Mouse (Mus musculus) thymus, postnatal 14 days (tissue): ENCODE data around the gene Lemd1.
"Not testable (repeated sequence)": the region's sequence is repeated elsewhere in the genome, so short reads cannot be mapped to it uniquely, and the experiment has no call there.

Experiments used
- DNase-seq: peaks from one replicate; pipeline ENCODE4 v3.0.0; 2021

Gene Lemd1

GRCm38 (mm10) chr1:132261058-132261457 lies 69.8 kb downstream of the Lemd1 start:
- DNase-seq, result peak; percentile 15

GRCm38 (mm10) chr1:132263618-132264017 lies 72.4 kb downstream of the Lemd1 start:
- no peak for DNase-seq

GRCm38 (mm10) chr1:132264577-132264976 lies 73.3 kb downstream of the Lemd1 start:
- no peak for DNase-seq

- DNase-seq, result no peak
Measured at GRCm38 (mm10) chr1:132265211-132265859, 74.1 kb downstream of the Lemd1 start.

- no peak for DNase-seq
Measured at GRCm38 (mm10) chr1:132265936-132266335, 74.7 kb downstream of the Lemd1 start.

- no peak for DNase-seq
Measured at GRCm38 (mm10) chr1:132266791-132267557, 75.7 kb downstream of the Lemd1 start.

GRCm38 (mm10) chr1:132267959-132268358 lies 76.7 kb downstream of the Lemd1 start:
- no peak for DNase-seq

GRCm38 (mm10) chr1:132268418-132269060 lies 77.3 kb downstream of the Lemd1 start:
- no peak for DNase-seq

- DNase-seq, result no peak
Measured at GRCm38 (mm10) chr1:132271237-132271636, 80.0 kb downstream of the Lemd1 start.

GRCm38 (mm10) chr1:132276694-132277093 lies 85.5 kb downstream of the Lemd1 start:
- no peak for DNase-seq

- no peak for DNase-seq
Measured at GRCm38 (mm10) chr1:132277124-132277523, 85.9 kb downstream of the Lemd1 start.

GRCm38 (mm10) chr1:132280636-132281035 lies 89.4 kb downstream of the Lemd1 start:
- DNase-seq, result not testable (repeated sequence)

- no peak for DNase-seq
Measured at GRCm38 (mm10) chr1:132281523-132282176, 90.4 kb downstream of the Lemd1 start.

GRCm38 (mm10) chr1:132282177-132282536 lies 90.9 kb downstream of the Lemd1 start:
- DNase-seq, result no peak

GRCm38 (mm10) chr1:132283018-132283417 lies 91.8 kb downstream of the Lemd1 start:
- DNase-seq, result no peak

GRCm38 (mm10) chr1:132286735-132287134 lies 95.5 kb downstream of the Lemd1 start:
- DNase-seq, result no peak

- no peak for DNase-seq
Measured at GRCm38 (mm10) chr1:132287445-132287844, 96.2 kb downstream of the Lemd1 start.

GRCm38 (mm10) chr1:132287991-132288451 lies 96.8 kb downstream of the Lemd1 start:
- DNase-seq, result no peak

GRCm38 (mm10) chr1:132289965-132290364 lies 98.7 kb downstream of the Lemd1 start:
- no peak for DNase-seq

- DNase-seq, result no peak
Measured at GRCm38 (mm10) chr1:132290921-132291675, 99.9 kb downstream of the Lemd1 start.

GRCm38 (mm10) chr1:132291706-132292105 lies 100.5 kb downstream of the Lemd1 start:
- DNase-seq, result no peak

GRCm38 (mm10) chr1:132292318-132293129 lies 101.3 kb downstream of the Lemd1 start:
- no peak for DNase-seq
